Mouse (Mus musculus): ENCODE measurements at regions not wholly inside any gene's neighbourhood (a gene's known extent, or its start where the extent isn't known, plus 50 kb on each side); places are given as distances from the start of the nearest gene placed in this dataset.

DNA sequence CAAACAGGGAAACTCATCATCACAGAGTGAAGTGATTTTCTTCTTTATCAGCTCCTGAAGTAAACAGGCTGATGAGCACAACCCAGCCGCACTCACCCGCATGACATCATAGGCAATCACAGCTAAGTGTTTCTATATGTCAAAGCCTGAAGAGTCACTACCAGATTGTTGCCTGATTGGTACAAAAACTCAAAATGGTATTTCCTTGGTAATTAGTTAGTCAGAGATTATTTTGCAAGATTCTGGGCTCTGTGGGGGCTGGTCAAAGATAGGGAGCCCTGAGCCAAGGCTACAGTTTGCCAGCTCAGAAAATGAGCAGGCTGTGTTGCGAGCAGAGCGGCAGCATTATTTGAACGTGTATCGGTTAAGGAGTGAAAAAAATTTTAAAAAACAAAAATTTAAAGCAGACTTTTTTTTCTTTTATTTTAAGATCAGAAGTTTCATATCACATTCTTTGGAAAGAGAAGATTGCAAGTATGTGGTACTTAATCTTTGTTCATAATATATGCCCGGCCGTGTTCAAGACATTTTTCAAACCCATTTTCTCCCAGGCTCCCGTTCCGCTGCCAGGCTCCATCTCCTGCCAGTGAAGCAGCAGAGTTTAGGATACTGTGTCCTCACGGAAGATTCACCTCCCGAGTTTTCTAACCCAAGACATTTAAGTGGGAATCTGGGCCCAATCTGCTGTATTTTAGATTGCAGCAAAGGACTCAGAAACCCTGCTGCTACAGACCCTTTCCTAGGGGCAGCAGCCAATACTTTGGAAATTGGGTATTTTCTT lies 355.2 kb downstream of the Gm43517 start:
- TF ChIP-seq POLR2A (IDR thresholded peaks at IDR 0.05; ENCODE audit: control insufficient read depth in 1 of 2, insufficient read depth in 1 of 2, low read depth in 1 of 2, low read length in 2 of 2, poor library complexity in 1 of 2) = no peak
- no peak for TF ChIP-seq NELFE (IDR thresholded peaks at IDR 0.05; ENCODE audit: low read depth, low read length)
- TF ChIP-seq RCOR1 (IDR thresholded peaks at IDR 0.05; ENCODE audit: low read depth, low read length) = no peak
- no peak for TF ChIP-seq GATA1 (IDR thresholded peaks at IDR 0.05; ENCODE audit: low read depth, low read length)
- TF ChIP-seq CHD2 (IDR thresholded peaks at IDR 0.05; ENCODE audit: low read length) = no peak
- TF ChIP-seq CTCF (IDR thresholded peaks at IDR 0.05 in 2 of 3, conservative IDR thresholded peaks at IDR 0.05 in 1 of 3; ENCODE audit: control insufficient read depth in 1 of 3, insufficient read depth in 1 of 3, low read depth in 2 of 3, low read length in 3 of 3, poor library complexity in 1 of 3, severe bottlenecking in 1 of 3) = no peak
- no peak for TF ChIP-seq ZKSCAN1 (IDR thresholded peaks at IDR 0.05; ENCODE audit: low read depth, low read length)
- no peak for TF ChIP-seq TAL1 (IDR thresholded peaks at IDR 0.05; ENCODE audit: low read length)
- no peak for TF ChIP-seq KAT2A (conservative IDR thresholded peaks at IDR 0.05; ENCODE audit: low read depth, low read length)

Measured in MEL (cell line).